Mouse (Mus musculus): Measurements from ENCODE around the gene Sdk2. TPM values are rescaled to one million over a fixed set of nuclear protein-coding genes. Genes with fewer than 3 reads are reported as not detected.

The Sdk2 gene
- polyA plus RNA-seq, 1 experiment from 2014 or later, result 4.1 TPM

GRCm38 (mm10) chr11:113932909-113933308 is 133.9 kb downstream of the Sdk2 start:
- Histone ChIP-seq H3K36me3 (no peaks in the 10 kb centered on the region), H3K27me3 (ENCODE audit: insufficient read depth, poor library complexity, severe bottlenecking) (no peaks in the 10 kb centered on the region), H3K9me3 (no peaks in the 10 kb centered on the region), H3K27ac (no peak overlapping the region), H3K4me3 (no peak overlapping the region), H3K4me1 (peaks cover 23% of the 10 kb centered on the region)
- no peak for DNase-seq (ENCODE audit: low spot score)
- 79% methylated on average over 7 of the region's 7 CpGs for WGBS

GRCm38 (mm10) chr11:113931701-113932100 is 135.1 kb downstream of the Sdk2 start:
- Histone ChIP-seq H3K27ac (0 out of 2 replicates have a peak overlapping the region, but pooled peaks have one; percentile 6), H3K4me3 (no peak overlapping the region), H3K9me3 (no peaks in the 10 kb centered on the region), H3K27me3 (ENCODE audit: insufficient read depth, poor library complexity, severe bottlenecking) (no peaks in the 10 kb centered on the region), H3K36me3 (no peaks in the 10 kb centered on the region), H3K4me1 (peaks cover 28% of the 10 kb centered on the region)
- WGBS, result 74% methylated on average over 4 of the region's 4 CpGs
- no peak for DNase-seq (ENCODE audit: low spot score)

GRCm38 (mm10) chr11:113930112-113930511 is 136.7 kb downstream of the Sdk2 start:
- Histone ChIP-seq H3K36me3 (no peaks in the 10 kb centered on the region), H3K4me1 (peaks cover 21% of the 10 kb centered on the region), H3K27me3 (ENCODE audit: insufficient read depth, poor library complexity, severe bottlenecking) (no peaks in the 10 kb centered on the region), H3K9me3 (no peaks in the 10 kb centered on the region), H3K4me3 (no peak overlapping the region), H3K27ac (no peak overlapping the region)
- DNase-seq (ENCODE audit: low spot score), result no peak
- 81% methylated on average over 11 of the region's 11 CpGs for WGBS

- no peaks in the 10 kb centered on the region for H3K36me3 ChIP-seq
- DNase-seq (ENCODE audit: low spot score), result no peak
- H3K4me1 ChIP-seq, result peaks cover 15% of the 10 kb centered on the region
- H3K27ac ChIP-seq, result no peak overlapping the region
- H3K4me3 ChIP-seq, result no peak overlapping the region
- 73% methylated on average over 2 of the region's 2 CpGs for WGBS
- H3K9me3 ChIP-seq, result no peaks in the 10 kb centered on the region
- no peaks in the 10 kb centered on the region for H3K27me3 ChIP-seq (ENCODE audit: insufficient read depth, poor library complexity, severe bottlenecking)
Observed at GRCm38 (mm10) chr11:113928831-113929230, 138.0 kb downstream of the Sdk2 start.

GRCm38 (mm10) chr11:113928291-113928690 is 138.6 kb downstream of the Sdk2 start:
- Histone ChIP-seq H3K9me3 (no peaks in the 10 kb centered on the region), H3K4me3 (no peak overlapping the region), H3K27me3 (ENCODE audit: insufficient read depth, poor library complexity, severe bottlenecking) (no peaks in the 10 kb centered on the region), H3K27ac (no peak overlapping the region), H3K36me3 (no peaks in the 10 kb centered on the region), H3K4me1 (peaks cover 15% of the 10 kb centered on the region)
- no peak for DNase-seq (ENCODE audit: low spot score)
- 83% methylated on average over 9 of the region's 9 CpGs for WGBS

GRCm38 (mm10) chr11:113927826-113928225 is 139.0 kb downstream of the Sdk2 start:
- Histone ChIP-seq H3K4me3 (no peak overlapping the region), H3K36me3 (no peaks in the 10 kb centered on the region), H3K9me3 (no peaks in the 10 kb centered on the region), H3K4me1 (peaks cover 15% of the 10 kb centered on the region), H3K27me3 (ENCODE audit: insufficient read depth, poor library complexity, severe bottlenecking) (no peaks in the 10 kb centered on the region), H3K27ac (no peak overlapping the region)
- no peak for DNase-seq (ENCODE audit: low spot score)
- WGBS, result 50% methylated on average over 3 of the region's 3 CpGs

GRCm38 (mm10) chr11:113927231-113927630 is 139.6 kb downstream of the Sdk2 start:
- Histone ChIP-seq H3K27me3 (ENCODE audit: insufficient read depth, poor library complexity, severe bottlenecking) (no peaks in the 10 kb centered on the region), H3K9me3 (no peaks in the 10 kb centered on the region), H3K27ac (no peak overlapping the region), H3K36me3 (no peaks in the 10 kb centered on the region), H3K4me3 (no peak overlapping the region), H3K4me1 (peaks cover 15% of the 10 kb centered on the region)
- WGBS, result 87% methylated on average over 11 of the region's 11 CpGs
- DNase-seq (ENCODE audit: low spot score), result no peak

- H3K27ac ChIP-seq, result no peak overlapping the region
- WGBS, result 73% methylated on average over 5 of the region's 5 CpGs
- no peak overlapping the region for H3K4me3 ChIP-seq
- no peaks in the 10 kb centered on the region for H3K27me3 ChIP-seq (ENCODE audit: insufficient read depth, poor library complexity, severe bottlenecking)
- no peaks in the 10 kb centered on the region for H3K36me3 ChIP-seq
- peaks cover 8% of the 10 kb centered on the region; the same call in 1 of the 2 replicates for H3K4me1 ChIP-seq
- no peak for DNase-seq (ENCODE audit: low spot score)
- H3K9me3 ChIP-seq, result no peaks in the 10 kb centered on the region
Observed at GRCm38 (mm10) chr11:113923137-113923536, 143.7 kb downstream of the Sdk2 start.

GRCm38 (mm10) chr11:113903131-113903860 is 163.6 kb downstream of the Sdk2 start:
- Histone ChIP-seq H3K27ac (no peak overlapping the region), H3K27me3 (ENCODE audit: insufficient read depth, poor library complexity, severe bottlenecking) (no peaks in the 10 kb centered on the region), H3K4me1 (peaks cover 17% of the 10 kb centered on the region), H3K9me3 (no peaks in the 10 kb centered on the region), H3K36me3 (no peaks in the 10 kb centered on the region), H3K4me3 (no peak overlapping the region)
- DNase-seq (ENCODE audit: low spot score), result no peak
- WGBS, result 66% methylated on average over 16 of the region's 16 CpGs

GRCm38 (mm10) chr11:113901906-113902305 is 164.9 kb downstream of the Sdk2 start:
- no peak for DNase-seq (ENCODE audit: low spot score)
- no peak overlapping the region for H3K27ac ChIP-seq
- no peaks in the 10 kb centered on the region for H3K9me3 ChIP-seq
- H3K4me1 ChIP-seq, result peaks cover 12% of the 10 kb centered on the region
- H3K4me3 ChIP-seq, result no peak overlapping the region
- H3K27me3 ChIP-seq (ENCODE audit: insufficient read depth, poor library complexity, severe bottlenecking), result no peaks in the 10 kb centered on the region
- WGBS, result 83% methylated on average over 7 of the region's 7 CpGs
- no peaks in the 10 kb centered on the region for H3K36me3 ChIP-seq

- DNase-seq (ENCODE audit: low spot score), result no peak
- H3K27me3 ChIP-seq (ENCODE audit: insufficient read depth, poor library complexity, severe bottlenecking), result no peaks in the 10 kb centered on the region
- no peak overlapping the region for H3K27ac ChIP-seq
- H3K4me3 ChIP-seq, result no peak overlapping the region
- 34% methylated on average over 7 of the region's 7 CpGs for WGBS
- no peaks in the 10 kb centered on the region for H3K9me3 ChIP-seq
- H3K4me1 ChIP-seq, result peaks cover 14% of the 10 kb centered on the region
- no peaks in the 10 kb centered on the region for H3K36me3 ChIP-seq
Observed at GRCm38 (mm10) chr11:113898671-113899070, 168.2 kb downstream of the Sdk2 start.

- Histone ChIP-seq H3K27ac (no peak overlapping the region), H3K27me3 (ENCODE audit: insufficient read depth, poor library complexity, severe bottlenecking) (no peaks in the 10 kb centered on the region), H3K4me1 (peaks cover 16% of the 10 kb centered on the region), H3K9me3 (no peaks in the 10 kb centered on the region), H3K4me3 (no peak overlapping the region), H3K36me3 (no peaks in the 10 kb centered on the region)
- 85% methylated on average over 5 of the region's 5 CpGs for WGBS
- no peak for DNase-seq (ENCODE audit: low spot score)
Observed at GRCm38 (mm10) chr11:113896006-113896405, 170.8 kb downstream of the Sdk2 start.

- H3K36me3 ChIP-seq, result no peaks in the 10 kb centered on the region
- H3K4me1 ChIP-seq, result peaks cover 6% of the 10 kb centered on the region; the same call in 1 of the 2 replicates
- H3K27me3 ChIP-seq (ENCODE audit: insufficient read depth, poor library complexity, severe bottlenecking), result no peaks in the 10 kb centered on the region
- 77% methylated on average over 6 of the region's 6 CpGs for WGBS
- DNase-seq (ENCODE audit: low spot score), result no peak
- no peak overlapping the region for H3K27ac ChIP-seq
- no peaks in the 10 kb centered on the region for H3K9me3 ChIP-seq
- no peak overlapping the region for H3K4me3 ChIP-seq
Observed at GRCm38 (mm10) chr11:113892924-113893323, 173.9 kb downstream of the Sdk2 start.

- 68% methylated on average over 6 of the region's 6 CpGs for WGBS
- no peak overlapping the region for H3K4me3 ChIP-seq
- no peaks in the 10 kb centered on the region for H3K9me3 ChIP-seq
- H3K4me1 ChIP-seq, result peaks cover 6% of the 10 kb centered on the region; the same call in 1 of the 2 replicates
- no peaks in the 10 kb centered on the region for H3K36me3 ChIP-seq
- DNase-seq (ENCODE audit: low spot score), result no peak
- no peaks in the 10 kb centered on the region for H3K27me3 ChIP-seq (ENCODE audit: insufficient read depth, poor library complexity, severe bottlenecking)
- H3K27ac ChIP-seq, result no peak overlapping the region
Observed at GRCm38 (mm10) chr11:113892067-113892466, 174.8 kb downstream of the Sdk2 start.

Measured in heart, embryonic 10.5 days (tissue).